Comparison of ENCODE assay signal across 12 mouse cellular contexts in the genomic region with DNA sequence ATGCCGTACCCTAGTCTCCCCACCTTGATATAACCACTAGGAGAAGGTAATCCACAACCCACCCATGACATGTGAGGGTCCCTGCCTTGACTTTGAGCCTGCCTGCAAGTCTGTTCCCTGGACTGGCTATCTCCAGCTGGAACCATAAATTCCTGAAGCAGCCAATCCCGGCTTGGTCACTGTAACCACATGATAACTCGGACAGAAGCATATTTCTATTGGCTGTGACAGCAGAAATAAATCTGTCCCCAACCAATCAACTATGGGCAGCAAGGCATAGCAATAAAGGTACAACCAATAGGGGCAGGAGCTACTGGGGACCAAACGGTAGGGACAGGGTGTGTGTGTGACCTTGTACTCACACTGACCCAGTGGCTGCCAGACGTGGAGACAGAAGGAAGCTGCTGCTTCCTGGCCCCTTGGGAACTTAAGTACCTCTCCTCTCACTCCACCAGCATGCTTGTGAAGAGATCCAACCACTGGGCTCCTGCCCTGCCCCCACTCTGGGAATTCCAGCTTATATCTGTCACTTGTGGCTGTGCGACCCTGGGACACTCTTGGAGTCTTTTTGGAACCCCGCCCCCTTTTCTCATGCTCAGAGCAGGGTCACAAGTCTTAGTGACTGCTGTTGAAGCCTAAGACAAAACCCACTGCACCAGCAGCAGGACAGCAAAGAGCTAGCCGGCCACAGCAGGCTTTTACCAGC. TPM values are rescaled to one million over a fixed set of nuclear protein-coding genes. Genes with fewer than 3 reads are reported as not detected.
DNase-seq lines count a peak whose midpoint lies in the region; ATAC-seq lines count a peak whose summit lies in the region.
"Had no signal": no experiment of that assay in that cellular context is flagged by ENCODE, and none has a peak within 500 bp of the region (broad histone marks: within the 10 kb centered on the region; RNA-seq: fewer than 3 reads in every experiment).

No protein-coding gene starts in this region.

- WGBS in heart, embryonic 11.5 days (ENCODE audit: insufficient replicate concordance): 31% methylated on average over 8 of the region's 8 CpGs
- 34% methylated on average over 8 of the region's 8 CpGs for WGBS in intestine, embryonic 15.5 days
- 42% methylated on average over 8 of the region's 8 CpGs for WGBS in limb, embryonic 11.5 days

- no peak overlapping the region for H3K4me3 ChIP-seq in heart, embryonic 11.5 days (ENCODE audit: low read depth, low read length)
- H3K4me3 ChIP-seq in intestine, embryonic 15.5 days (replicated peaks): no peak overlapping the region
- no peak overlapping the region for H3K4me3 ChIP-seq in limb, embryonic 11.5 days (ENCODE audit: low read depth, low read length)

- no peak overlapping the region; the same call in 1 of the 2 replicates for H3K9ac ChIP-seq in heart, embryonic 11.5 days (ENCODE audit: low read depth, low read length)
- no peak overlapping the region for H3K9ac ChIP-seq in intestine, embryonic 15.5 days
- no peak overlapping the region for H3K9ac ChIP-seq in limb, embryonic 11.5 days (ENCODE audit: low read length)

- no peaks in the 10 kb centered on the region for H3K36me3 ChIP-seq in heart, embryonic 11.5 days (ENCODE audit: control insufficient read depth, insufficient read depth, low read length)
- no peaks in the 10 kb centered on the region for H3K36me3 ChIP-seq in intestine, embryonic 15.5 days
- H3K36me3 ChIP-seq in limb, embryonic 11.5 days (ENCODE audit: control insufficient read depth, insufficient read depth, low read length): no peaks in the 10 kb centered on the region

- 0 out of 2 replicates have a peak overlapping the region, but pooled peaks have one; percentile 14 for H3K4me2 ChIP-seq in heart, embryonic 11.5 days
- no peak overlapping the region for H3K4me2 ChIP-seq in intestine, embryonic 15.5 days (replicated peaks)
- no peak overlapping the region for H3K4me2 ChIP-seq in limb, embryonic 11.5 days (ENCODE audit: low read depth, severe bottlenecking)

- H3K9me3 ChIP-seq in heart, embryonic 11.5 days (replicated peaks; ENCODE audit: control insufficient read depth, low read length): no peaks in the 10 kb centered on the region
- H3K9me3 ChIP-seq in intestine, embryonic 15.5 days: no peaks in the 10 kb centered on the region
- no peaks in the 10 kb centered on the region for H3K9me3 ChIP-seq in limb, embryonic 11.5 days (ENCODE audit: control insufficient read depth, low read length)

- peaks cover 2% of the 10 kb centered on the region; the same call in 1 of the 2 replicates for H3K27me3 ChIP-seq in heart, embryonic 11.5 days (ENCODE audit: control insufficient read depth, insufficient read depth, low read length)
- H3K27me3 ChIP-seq in intestine, embryonic 15.5 days (replicated peaks): no peaks in the 10 kb centered on the region
- no peaks in the 10 kb centered on the region for H3K27me3 ChIP-seq in limb, embryonic 11.5 days (ENCODE audit: control insufficient read depth, insufficient read depth, low read length)

- peak; percentile 54 for ATAC-seq in heart, embryonic 11.5 days (replicated peaks; ENCODE audit: insufficient number of reproducible peaks, low FRiP score, low TSS enrichment)
- ATAC-seq in intestine, embryonic 15.5 days: peak; percentile 77
- no peak for ATAC-seq in limb, embryonic 11.5 days (ENCODE audit: insufficient number of reproducible peaks, low FRiP score, low TSS enrichment, low read depth)
- no peak for ATAC-seq in activated CD4-positive, CD25-positive, alpha-beta regulatory T cell, adult 4 months

- peaks cover 32% of the 10 kb centered on the region for H3K4me1 ChIP-seq in heart, embryonic 11.5 days (ENCODE audit: control insufficient read depth, insufficient read depth, low read length)
- peaks cover 15% of the 10 kb centered on the region for H3K4me1 ChIP-seq in intestine, embryonic 15.5 days (replicated peaks)
- peaks cover 46% of the 10 kb centered on the region for H3K4me1 ChIP-seq in limb, embryonic 11.5 days (ENCODE audit: control insufficient read depth, insufficient read depth, low read length)

- DNase-seq in heart, adult 8-10 months (ENCODE audit: low spot score): no peak
- DNase-seq in R1 (ENCODE audit: low read depth, low spot score): peak; percentile 8
- DNase-seq in limb, embryonic 11.5 days (ENCODE audit: low spot score): peak; percentile 38
- DNase-seq in layer of hippocampus, postnatal 10 days (ENCODE audit: low spot score in 2 of 2): no peak
- DNase-seq in frontal cortex, postnatal 25 days (ENCODE audit: low spot score in 2 of 2): no peak
- DNase-seq: cerebellum, postnatal 36 days; liver; midbrain, embryonic 14.5 days had no signal

- H3K27ac ChIP-seq in heart, embryonic 11.5 days (ENCODE audit: low read depth, low read length): peak overlapping the region; percentile 78
- no peak overlapping the region for H3K27ac ChIP-seq in intestine, embryonic 15.5 days
- H3K27ac ChIP-seq in limb, embryonic 11.5 days (replicated peaks; ENCODE audit: low read depth, low read length): no peak overlapping the region

RNA-seq across cellular contexts. Expression of gene Ttc34, which starts 51.8 kb away (rescaled TPM):
- polyA plus RNA-seq in heart, embryonic 11.5 days (2014; fragmentation: Nextera tagmentation; extraction: Ambion mirVana): 0.35 and 0.52 TPM in 2 replicates
- under 1 TPM in 3 of 4 experiments, not detected in 1; 0.06 to 0.34 (median 0.11) TPM for total RNA-seq in heart, adult 8-10 months (2022)
- polyA plus RNA-seq in intestine, embryonic 15.5 days (2015; fragmentation: Nextera tagmentation; extraction: Ambion mirVana): 0.10 TPM in 1 of 2 replicates, not detected in the other
- 0.10 and 0.32 TPM in 2 replicates for polyA plus RNA-seq in limb, embryonic 11.5 days (2014; fragmentation: Nextera tagmentation; extraction: Ambion mirVana)
- 1 to 10 TPM; 3.7 to 4.9 TPM for total RNA-seq in layer of hippocampus, postnatal 10 days (2021)
- not detected for polyA plus RNA-seq in activated CD4-positive, CD25-positive, alpha-beta regulatory T cell, adult 4 months (2017; shearing (Covaris generic))
- polyA plus RNA-seq: small intestine, adult 2 months had no signal

Comparison
In these comparisons a context has a peak if more than half of its experiments do, and no peak if none do; other contexts are left out.
1. ATAC-seq: peak in heart, embryonic 11.5 days (single experiment) and intestine, embryonic 15.5 days (single experiment); none in limb, embryonic 11.5 days (single experiment) and activated CD4-positive, CD25-positive, alpha-beta regulatory T cell, adult 4 months (single experiment).
2. DNase-seq: peak in R1 (single experiment) and limb, embryonic 11.5 days (single experiment); none in heart, adult 8-10 months (single experiment), layer of hippocampus, postnatal 10 days (0 of 2) and frontal cortex, postnatal 25 days (0 of 2).